Mouse (Mus musculus): ENCODE measurements around the gene Ttyh2. TPM values are rescaled to one million over a fixed set of nuclear protein-coding genes. Genes with fewer than 3 reads are reported as not detected.

The Ttyh2 gene
- polyA plus RNA-seq, 1 experiment from 2014 or later = 25.1 TPM

GRCm38 (mm10) chr11:114639681-114640103 is 35.5 kb upstream of the Ttyh2 start:
- no peak overlapping the region for H3K27ac ChIP-seq (ENCODE audit: low read length)

DNA sequence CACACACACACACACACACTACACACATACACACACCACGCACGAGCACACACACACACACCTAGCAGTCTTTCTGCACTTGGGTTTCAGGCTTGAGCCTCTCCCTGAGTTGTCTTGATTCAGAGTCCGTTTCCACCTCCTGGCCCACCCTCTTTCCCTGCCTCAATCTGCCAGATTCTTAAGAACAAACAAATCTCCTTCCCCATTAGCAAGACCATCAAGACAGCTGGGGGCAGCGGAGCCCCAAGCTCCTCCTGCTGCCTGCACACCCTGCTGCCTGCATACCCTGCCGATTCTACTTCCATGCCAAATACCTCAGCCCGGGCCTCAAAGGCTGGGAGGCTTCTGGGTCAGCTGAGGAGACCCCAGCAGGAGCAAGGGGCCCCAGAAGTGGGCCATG is 34.6 kb upstream of the Ttyh2 start:
- Histone ChIP-seq H3K4me1 (replicated peaks; ENCODE audit: control insufficient read depth, insufficient read depth, low read length) (peaks cover 23% of the 10 kb centered on the region), H3K36me3 (ENCODE audit: control insufficient read depth, insufficient read depth) (no peaks in the 10 kb centered on the region; the same call in 1 of the 2 replicates), H3K27ac (ENCODE audit: low read length) (no peak overlapping the region), H3K27me3 (replicated peaks; ENCODE audit: control insufficient read depth, insufficient read depth, low read length) (peaks cover 2% of the 10 kb centered on the region; the same call in 1 of the 2 replicates), H3K9ac (replicated peaks; ENCODE audit: low read depth, low read length) (no peak overlapping the region), H3K4me3 (replicated peaks; ENCODE audit: low read length) (no peak overlapping the region), H3K4me2 (ENCODE audit: low read length) (no peak overlapping the region), H3K9me3 (ENCODE audit: control insufficient read depth, low read length) (no peaks in the 10 kb centered on the region)
- whole genome bisulfite sequencing = 35% methylated on average over 6 of the region's 6 CpGs
- no peak for ATAC-seq

More at GRCm38 (mm10) chr11:114639681-114640103, 35.5 kb upstream of the Ttyh2 start:
- no peaks in the 10 kb centered on the region for H3K9me3 ChIP-seq (ENCODE audit: control insufficient read depth, low read length)
- 7% methylated on average over 19 of the region's 19 CpGs for WGBS
- H3K36me3 ChIP-seq (ENCODE audit: control insufficient read depth, insufficient read depth) = no peaks in the 10 kb centered on the region; the same call in 1 of the 2 replicates
- peaks cover 2% of the 10 kb centered on the region; the same call in 1 of the 2 replicates for H3K27me3 ChIP-seq (replicated peaks; ENCODE audit: control insufficient read depth, insufficient read depth, low read length)
- 0 out of 2 replicates have a peak, but pooled peaks have one; percentile 9 for ATAC-seq
- peaks cover 23% of the 10 kb centered on the region for H3K4me1 ChIP-seq (replicated peaks; ENCODE audit: control insufficient read depth, insufficient read depth, low read length)
- no peak overlapping the region for H3K4me2 ChIP-seq (ENCODE audit: low read length)
- H3K4me3 ChIP-seq (replicated peaks; ENCODE audit: low read length) = no peak overlapping the region
- no peak overlapping the region for H3K9ac ChIP-seq (replicated peaks; ENCODE audit: low read depth, low read length)

GRCm38 (mm10) chr11:114641136-114641535 is 34.1 kb upstream of the Ttyh2 start:
- Histone ChIP-seq H3K27me3 (replicated peaks; ENCODE audit: control insufficient read depth, insufficient read depth, low read length) (peaks cover 2% of the 10 kb centered on the region; the same call in 1 of the 2 replicates), H3K36me3 (ENCODE audit: control insufficient read depth, insufficient read depth) (no peaks in the 10 kb centered on the region; the same call in 1 of the 2 replicates), H3K4me3 (replicated peaks; ENCODE audit: low read length) (no peak overlapping the region), H3K4me1 (replicated peaks; ENCODE audit: control insufficient read depth, insufficient read depth, low read length) (peaks cover 23% of the 10 kb centered on the region), H3K9me3 (ENCODE audit: control insufficient read depth, low read length) (no peaks in the 10 kb centered on the region), H3K4me2 (ENCODE audit: low read length) (no peak overlapping the region), H3K9ac (replicated peaks; ENCODE audit: low read depth, low read length) (no peak overlapping the region), H3K27ac (ENCODE audit: low read length) (no peak overlapping the region)
- 85% methylated on average over 8 of the region's 8 CpGs for WGBS
- ATAC-seq = no peak

GRCm38 (mm10) chr11:114642184-114642583 is 33.0 kb upstream of the Ttyh2 start:
- Histone ChIP-seq H3K27ac (ENCODE audit: low read length) (no peak overlapping the region), H3K9ac (replicated peaks; ENCODE audit: low read depth, low read length) (no peak overlapping the region), H3K9me3 (ENCODE audit: control insufficient read depth, low read length) (peaks cover 4% of the 10 kb centered on the region; the same call in 1 of the 2 replicates), H3K4me3 (replicated peaks; ENCODE audit: low read length) (no peak overlapping the region), H3K27me3 (replicated peaks; ENCODE audit: control insufficient read depth, insufficient read depth, low read length) (peaks cover 2% of the 10 kb centered on the region; the same call in 1 of the 2 replicates), H3K36me3 (ENCODE audit: control insufficient read depth, insufficient read depth) (no peaks in the 10 kb centered on the region; the same call in 1 of the 2 replicates), H3K4me1 (replicated peaks; ENCODE audit: control insufficient read depth, insufficient read depth, low read length) (peaks cover 16% of the 10 kb centered on the region), H3K4me2 (ENCODE audit: low read length) (no peak overlapping the region)
- ATAC-seq = peak; percentile 69; the same call in 1 of the 2 replicates
- WGBS = 41% methylated on average over 12 of the region's 12 CpGs

GRCm38 (mm10) chr11:114642926-114643325 is 32.3 kb upstream of the Ttyh2 start:
- H3K27me3 ChIP-seq (replicated peaks; ENCODE audit: control insufficient read depth, insufficient read depth, low read length) = peaks cover under 1% of the 10 kb centered on the region; the same call in 1 of the 2 replicates
- no peaks in the 10 kb centered on the region; the same call in 1 of the 2 replicates for H3K36me3 ChIP-seq (ENCODE audit: control insufficient read depth, insufficient read depth)
- H3K4me1 ChIP-seq (replicated peaks; ENCODE audit: control insufficient read depth, insufficient read depth, low read length) = peaks cover 13% of the 10 kb centered on the region
- no peak overlapping the region for H3K9ac ChIP-seq (replicated peaks; ENCODE audit: low read depth, low read length)
- no peak overlapping the region for H3K27ac ChIP-seq (ENCODE audit: low read length)
- ATAC-seq = no peak
- WGBS = 78% methylated on average over 11 of the region's 11 CpGs
- no peak overlapping the region for H3K4me2 ChIP-seq (ENCODE audit: low read length)
- no peak overlapping the region for H3K4me3 ChIP-seq (replicated peaks; ENCODE audit: low read length)
- H3K9me3 ChIP-seq (ENCODE audit: control insufficient read depth, low read length) = peaks cover 4% of the 10 kb centered on the region; the same call in 1 of the 2 replicates

DNA sequence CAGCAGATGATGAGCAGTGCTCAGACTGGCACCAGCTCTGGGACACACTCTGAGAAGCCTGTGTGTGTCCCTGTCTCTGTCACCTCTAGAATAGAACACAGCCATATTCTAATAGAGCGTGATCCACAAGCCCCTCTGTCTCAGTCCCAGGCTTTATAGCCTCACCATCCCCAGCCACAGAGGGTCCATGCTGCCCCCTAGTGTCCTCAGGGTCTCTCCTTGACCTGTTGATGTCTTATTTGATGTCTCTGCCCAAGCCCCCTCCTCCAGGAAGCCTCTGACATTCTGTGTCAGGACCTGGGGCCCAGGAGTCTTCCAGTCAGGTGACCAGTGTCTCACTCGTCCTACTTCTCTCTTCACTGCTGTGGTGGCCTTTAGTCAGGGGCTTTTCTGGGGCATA is 31.1 kb upstream of the Ttyh2 start:
- Histone ChIP-seq H3K27ac (ENCODE audit: low read length) (no peak overlapping the region), H3K36me3 (ENCODE audit: control insufficient read depth, insufficient read depth) (no peaks in the 10 kb centered on the region), H3K27me3 (replicated peaks; ENCODE audit: control insufficient read depth, insufficient read depth, low read length) (no peaks in the 10 kb centered on the region), H3K9ac (replicated peaks; ENCODE audit: low read depth, low read length) (no peak overlapping the region), H3K4me1 (replicated peaks; ENCODE audit: control insufficient read depth, insufficient read depth, low read length) (peaks cover 9% of the 10 kb centered on the region), H3K9me3 (ENCODE audit: control insufficient read depth, low read length) (peaks cover 4% of the 10 kb centered on the region; the same call in 1 of the 2 replicates), H3K4me2 (ENCODE audit: low read length) (no peak overlapping the region), H3K4me3 (replicated peaks; ENCODE audit: low read length) (no peak overlapping the region)
- no peak for ATAC-seq
- WGBS = 45% methylated on average over 2 of the region's 2 CpGs

DNA sequence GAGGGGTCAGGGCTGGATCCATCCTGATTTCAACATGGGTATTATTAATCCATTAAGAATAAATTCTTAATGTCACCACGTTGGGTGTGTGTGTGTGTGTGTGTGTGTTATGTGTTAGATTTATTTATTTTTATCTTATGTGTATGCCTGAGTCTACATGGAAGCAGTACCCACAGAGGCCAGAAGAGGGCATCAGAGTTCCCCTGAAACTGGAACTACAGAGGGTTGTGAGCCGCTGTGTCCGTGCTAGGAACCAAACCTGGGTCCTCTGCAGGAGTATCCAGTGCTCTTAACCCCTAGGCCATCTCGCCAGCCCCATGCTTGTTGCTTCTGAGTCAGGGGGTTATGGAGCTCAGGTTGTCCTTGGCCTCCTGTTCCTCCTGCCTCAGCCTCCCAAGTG is 25.7 kb upstream of the Ttyh2 start:
- Histone ChIP-seq H3K27ac (ENCODE audit: low read length) (no peak overlapping the region), H3K9me3 (ENCODE audit: control insufficient read depth, low read length) (peaks cover 4% of the 10 kb centered on the region; the same call in 1 of the 2 replicates), H3K4me1 (replicated peaks; ENCODE audit: control insufficient read depth, insufficient read depth, low read length) (peaks cover 5% of the 10 kb centered on the region), H3K27me3 (replicated peaks; ENCODE audit: control insufficient read depth, insufficient read depth, low read length) (peaks cover 9% of the 10 kb centered on the region; the same call in 1 of the 2 replicates), H3K4me2 (ENCODE audit: low read length) (no peak overlapping the region), H3K4me3 (replicated peaks; ENCODE audit: low read length) (no peak overlapping the region), H3K9ac (replicated peaks; ENCODE audit: low read depth, low read length) (no peak overlapping the region), H3K36me3 (ENCODE audit: control insufficient read depth, insufficient read depth) (no peaks in the 10 kb centered on the region)
- no peak for ATAC-seq
- 73% methylated on average over 4 of the region's 4 CpGs for WGBS

- WGBS = 3% methylated on average over 16 of the region's 16 CpGs
- H3K4me3 ChIP-seq (replicated peaks; ENCODE audit: low read length) = no peak overlapping the region
- peaks cover 5% of the 10 kb centered on the region for H3K4me1 ChIP-seq (replicated peaks; ENCODE audit: control insufficient read depth, insufficient read depth, low read length)
- no peak overlapping the region; the same call in 1 of the 2 replicates for H3K9ac ChIP-seq (replicated peaks; ENCODE audit: low read depth, low read length)
- no peaks in the 10 kb centered on the region for H3K9me3 ChIP-seq (ENCODE audit: control insufficient read depth, low read length)
- H3K4me2 ChIP-seq (ENCODE audit: low read length) = peak overlapping the region; percentile 30
- H3K27me3 ChIP-seq (replicated peaks; ENCODE audit: control insufficient read depth, insufficient read depth, low read length) = peaks cover 9% of the 10 kb centered on the region; the same call in 1 of the 2 replicates
- no peak overlapping the region for H3K27ac ChIP-seq (ENCODE audit: low read length)
- ATAC-seq = no peak
- no peaks in the 10 kb centered on the region for H3K36me3 ChIP-seq (ENCODE audit: control insufficient read depth, insufficient read depth)
These were observed 22.7 kb upstream of the Ttyh2 start for GRCm38 (mm10) chr11:114652531-114652930.

- no peak overlapping the region for H3K4me2 ChIP-seq (ENCODE audit: low read length)
- H3K9ac ChIP-seq (replicated peaks; ENCODE audit: low read depth, low read length) = no peak overlapping the region
- H3K36me3 ChIP-seq (ENCODE audit: control insufficient read depth, insufficient read depth) = no peaks in the 10 kb centered on the region
- no peak overlapping the region for H3K4me3 ChIP-seq (replicated peaks; ENCODE audit: low read length)
- H3K27ac ChIP-seq (ENCODE audit: low read length) = no peak overlapping the region
- no peaks in the 10 kb centered on the region for H3K9me3 ChIP-seq (ENCODE audit: control insufficient read depth, low read length)
- ATAC-seq = no peak
- 85% methylated on average over 6 of the region's 6 CpGs for WGBS
- H3K4me1 ChIP-seq (replicated peaks; ENCODE audit: control insufficient read depth, insufficient read depth, low read length) = peaks cover 5% of the 10 kb centered on the region
- peaks cover 9% of the 10 kb centered on the region; the same call in 1 of the 2 replicates for H3K27me3 ChIP-seq (replicated peaks; ENCODE audit: control insufficient read depth, insufficient read depth, low read length)
These were observed 21.6 kb upstream of the Ttyh2 start for GRCm38 (mm10) chr11:114653664-114654063.

Data from forebrain, embryonic 16.5 days (tissue).